Mouse (Mus musculus): ENCODE data around the gene Bag6.
A peak's percentile ranks its signal among the peaks of the same experiment; 100 is the strongest.

Bag6 gene

GRCm38 (mm10) chr17:35195631-35196320 is 60.8 kb downstream of the Bag6 start:
- peak; percentile 81 for DNase-seq (ENCODE audit: low spot score)

- DNase-seq (ENCODE audit: low spot score): no peak
Measured at GRCm38 (mm10) chr17:35196321-35196641, 61.3 kb downstream of the Bag6 start.
